Mouse (Mus musculus) CH12F3 (cell line): ENCODE data around the gene Asic2.

ENCODE experiments used
- in situ Hi-C: fragments of 300-500 bp; cut with MboI; formaldehyde crosslinking; loops from 2 replicates; pipeline ENCODE4 v1.14.3; 2020; ENCODE audit warnings: low sequenced_read_pairs

Gene Asic2

GRCm38 (mm10) chr11:81968401-81968881 lies at the start of gene Asic2:
Asic2 (minus strand) TSS chr11:81968457.
- in situ Hi-C loops, result no loop called here

- in situ Hi-C loops, result no loop called here
These were observed 48.0 kb upstream of the Asic2 start for GRCm38 (mm10) chr11:82016181-82016780.

- in situ Hi-C loops, result no loop called here
These were observed 46.8 kb upstream of the Asic2 start for GRCm38 (mm10) chr11:82015066-82015465.

- in situ Hi-C loops, result no loop called here
These were observed 45.5 kb upstream of the Asic2 start for GRCm38 (mm10) chr11:82013756-82014155.

DNA sequence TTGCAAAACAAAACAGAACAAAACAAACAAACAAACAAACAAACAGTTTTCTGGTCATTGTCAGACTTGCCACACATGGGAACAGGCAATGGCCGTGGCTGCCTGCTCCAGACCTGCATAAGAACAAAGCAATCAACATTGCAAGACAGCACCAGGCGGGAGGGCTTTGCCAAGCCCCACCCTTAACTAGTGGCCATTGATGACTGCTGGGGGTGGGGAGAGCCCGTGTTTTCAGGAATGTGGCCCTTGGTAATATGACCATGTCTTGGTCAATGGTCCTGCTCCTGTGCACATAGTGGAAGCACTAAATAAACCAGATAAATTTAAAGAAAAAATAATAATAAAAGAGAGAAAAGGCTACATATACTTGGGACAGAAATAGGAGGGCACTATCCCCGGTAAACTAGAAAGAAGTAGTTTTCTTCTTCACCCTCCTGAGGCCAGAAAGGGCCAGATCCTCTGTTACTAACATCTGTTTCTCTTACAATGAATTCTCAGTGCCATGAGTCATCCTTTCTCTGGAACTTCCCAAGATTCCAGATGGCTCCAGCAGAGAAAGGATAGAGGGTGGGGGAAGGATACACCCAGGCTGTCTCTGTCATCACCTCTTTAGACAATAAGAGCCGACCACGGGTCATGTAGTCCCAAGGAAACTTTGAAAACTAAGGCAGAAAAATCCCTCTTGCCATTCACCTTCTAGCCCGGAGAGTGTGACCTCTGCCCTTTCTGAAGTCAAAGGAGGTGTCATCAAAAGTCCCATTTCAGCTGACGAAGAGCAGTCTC lies 43.3 kb upstream of the Asic2 start:
- in situ Hi-C loops, result no loop called here

GRCm38 (mm10) chr11:82010115-82010514 lies 41.9 kb upstream of the Asic2 start:
- in situ Hi-C loops, result no loop called here

GRCm38 (mm10) chr11:82006796-82007423 lies 38.7 kb upstream of the Asic2 start:
- in situ Hi-C loops, result no loop called here

DNA sequence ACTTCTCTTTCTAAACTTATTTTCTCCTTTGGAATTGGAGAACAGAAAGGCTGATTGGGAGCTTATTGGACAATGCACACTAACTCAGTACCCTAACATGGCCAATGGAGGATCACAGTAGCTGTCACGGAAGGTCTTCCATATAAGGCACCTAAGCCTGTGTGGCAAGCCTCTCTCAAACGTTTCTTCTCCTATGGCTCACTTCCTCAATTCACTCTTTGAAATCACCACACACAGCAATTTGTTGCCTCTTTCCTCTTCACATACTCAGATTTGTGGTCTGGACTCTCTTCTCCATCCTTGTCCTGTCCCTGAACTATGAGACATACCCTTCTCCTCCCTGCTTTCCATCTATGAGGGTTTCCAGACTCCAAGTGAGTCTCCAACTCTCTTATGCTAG lies 36.6 kb upstream of the Asic2 start:
- in situ Hi-C loops, result no loop called here

GRCm38 (mm10) chr11:82000581-82000980 lies 32.3 kb upstream of the Asic2 start:
- in situ Hi-C loops, result no loop called here

- in situ Hi-C loops, result no loop called here
These were observed 31.2 kb upstream of the Asic2 start for GRCm38 (mm10) chr11:81999469-81999868.

DNA sequence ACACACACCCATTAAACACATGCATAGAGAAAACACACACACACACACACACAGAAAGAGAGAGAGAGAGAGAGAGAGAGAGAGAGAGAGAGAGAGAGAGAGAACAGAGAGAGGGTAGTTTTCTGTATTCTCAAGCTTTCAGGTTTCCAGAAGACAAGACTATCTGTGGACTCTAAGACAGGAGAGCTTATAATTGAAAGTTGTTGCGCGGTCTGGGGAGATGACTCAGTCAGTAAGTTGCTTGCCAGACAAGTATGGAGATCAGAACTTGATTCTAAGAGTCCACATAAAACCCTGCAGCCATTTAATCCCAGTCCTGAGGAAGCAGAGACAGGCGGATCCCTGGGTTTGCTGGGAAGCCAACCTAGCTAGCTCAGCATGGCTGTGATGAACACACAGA lies 30.4 kb upstream of the Asic2 start:
- in situ Hi-C loops, result no loop called here

GRCm38 (mm10) chr11:81997085-81997484 lies 28.8 kb upstream of the Asic2 start:
- in situ Hi-C loops, result no loop called here

- in situ Hi-C loops, result no loop called here
These were observed 28.1 kb upstream of the Asic2 start for GRCm38 (mm10) chr11:81996172-81996841.

GRCm38 (mm10) chr11:81983146-81983545 lies 14.9 kb upstream of the Asic2 start:
- in situ Hi-C loops, result loop anchor here (10.0 kb wide), 1 partner anchor 202 kb away; no protein-coding TSS in a partner anchor

GRCm38 (mm10) chr11:81982191-81982590 lies 13.9 kb upstream of the Asic2 start:
- in situ Hi-C loops, result loop anchor here (10.0 kb wide), 1 partner anchor 203 kb away; no protein-coding TSS in a partner anchor

- in situ Hi-C loops, result no loop called here
These were observed 6.3 kb upstream of the Asic2 start for GRCm38 (mm10) chr11:81974577-81974976.

GRCm38 (mm10) chr11:81973699-81974098 lies 5.4 kb upstream of the Asic2 start:
- in situ Hi-C loops, result no loop called here

DNA sequence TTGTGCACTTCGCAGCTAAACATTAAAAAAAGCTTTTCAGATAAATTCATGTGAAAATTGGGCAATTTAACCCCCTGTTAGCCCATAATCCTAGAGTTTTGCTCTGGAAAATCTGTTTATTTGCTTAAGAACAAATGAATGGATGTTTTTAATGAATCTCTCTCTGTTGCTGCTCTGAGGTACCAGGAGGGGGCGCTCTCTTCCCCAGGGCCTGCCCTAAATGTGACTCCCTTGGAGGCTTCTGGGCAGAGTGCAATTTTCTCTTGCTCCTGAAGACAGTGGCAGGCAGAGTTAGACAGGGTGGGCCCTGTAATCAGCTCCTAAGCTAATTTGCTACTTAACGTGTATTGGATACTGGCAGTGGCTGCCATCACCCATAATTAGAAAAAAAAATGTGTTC lies 3.8 kb upstream of the Asic2 start:
- in situ Hi-C loops, result no loop called here

- in situ Hi-C loops, result no loop called here
These were observed 1.5 kb downstream of the Asic2 start for GRCm38 (mm10) chr11:81966626-81967289.
